9 mouse cellular contexts compared by ENCODE assay signal in the genomic region with DNA sequence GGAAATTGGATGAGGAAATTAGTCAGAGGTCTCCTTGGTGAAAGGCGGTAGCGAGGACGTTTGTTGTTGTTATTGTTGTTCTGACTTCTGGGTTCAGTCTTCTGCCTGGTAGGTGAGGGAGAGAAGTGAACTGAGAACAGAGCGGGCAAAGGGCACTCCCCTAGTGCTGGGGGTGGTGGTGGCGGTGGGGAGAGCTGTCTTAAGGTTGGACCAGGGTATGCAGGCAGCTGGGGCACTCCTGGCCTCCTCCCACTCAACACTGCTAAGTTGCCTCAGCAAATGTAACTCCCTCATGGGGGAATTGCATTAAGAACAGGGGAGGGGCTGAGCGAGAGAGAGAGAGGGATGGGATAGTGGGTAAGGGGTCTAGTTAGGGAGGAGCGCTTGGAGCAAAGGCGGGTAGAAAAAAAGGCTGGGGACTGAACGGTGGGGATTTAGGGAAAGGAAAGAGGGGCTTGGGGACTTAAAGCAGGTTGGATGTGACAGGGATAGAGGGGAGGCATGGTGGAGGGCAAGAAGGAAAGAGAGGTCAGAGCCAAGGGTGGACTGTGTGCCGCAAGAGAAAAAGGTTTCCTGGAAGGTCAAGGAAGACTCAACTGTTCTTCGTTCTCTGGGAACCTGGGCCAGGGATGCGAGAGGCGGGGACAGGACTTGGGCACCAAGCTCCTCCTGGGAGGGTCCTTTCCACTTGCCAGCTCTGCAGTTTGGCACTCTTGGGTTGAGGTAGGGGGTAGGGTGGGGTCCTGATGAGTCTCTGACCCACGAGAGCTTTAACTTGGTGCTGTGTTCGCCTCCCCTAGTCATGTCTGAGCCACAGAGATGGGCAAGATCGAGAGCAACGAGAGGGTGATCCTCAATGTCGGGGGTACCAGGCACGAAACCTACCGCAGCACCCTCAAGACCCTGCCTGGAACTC. TPM values are rescaled to one million over a fixed set of nuclear protein-coding genes. Genes with fewer than 3 reads are reported as not detected.
DNase-seq lines count a peak whose midpoint lies in the region; ATAC-seq and TF ChIP-seq lines count a peak whose summit lies in the region.
"Had no signal": no experiment of that assay in that cellular context is flagged by ENCODE, and none has a peak within 500 bp of the region (broad histone marks: within the 10 kb centered on the region; RNA-seq: fewer than 3 reads in every experiment).

A gene (plus strand): TSS at position 235 of the 916 bp plus-strand sequence.

- peak in 1 of 2 experiments; percentile 15 for DNase-seq in layer of hippocampus, adult 2 months (ENCODE audit: low spot score in 2 of 2)
- DNase-seq in layer of hippocampus, adult 11-12 months (ENCODE audit: low spot score): no peak
- DNase-seq in embryo, embryonic 11 days: peak; percentile 40
- peak in 1 of 2 experiments; percentile 13 for DNase-seq in left cerebral cortex, postnatal 36 days (ENCODE audit: low spot score in 2 of 2)
- no peak for DNase-seq in adrenal gland, postnatal 25 days
- no peak for DNase-seq in B cell, adult 2 months

- no peak for TF ChIP-seq CTCF in layer of hippocampus, adult 2 months (conservative IDR thresholded peaks at IDR 0.05)

- no peaks in the 10 kb centered on the region for H3K36me3 ChIP-seq in hindbrain, embryonic 15.5 days
- no peaks in the 10 kb centered on the region for H3K36me3 ChIP-seq in neural tube, embryonic 12.5 days

- peak within 1 kb of the TSS; percentile 72 for H3K4me3 ChIP-seq in layer of hippocampus, adult 2 months
- peak within 1 kb of the TSS; percentile 47 for H3K4me3 ChIP-seq in hindbrain, embryonic 15.5 days
- peak within 1 kb of the TSS; percentile 49 for H3K4me3 ChIP-seq in neural tube, embryonic 12.5 days

- H3K9ac ChIP-seq in hindbrain, embryonic 15.5 days: peak within 1 kb of the TSS; percentile 55
- H3K9ac ChIP-seq in neural tube, embryonic 12.5 days: peak within 1 kb of the TSS; percentile 55

- peak within 1 kb of the TSS; percentile 86 for H3K27ac ChIP-seq in layer of hippocampus, adult 2 months
- peak within 1 kb of the TSS; percentile 4 for H3K27ac ChIP-seq in hindbrain, embryonic 15.5 days (replicated peaks)
- H3K27ac ChIP-seq in neural tube, embryonic 12.5 days: no peak within 1 kb of the TSS
- H3K27ac ChIP-seq: macrophage had no signal

- H3K27me3 ChIP-seq in hindbrain, embryonic 15.5 days: peaks cover 9% of the 10 kb centered on the region
- H3K27me3 ChIP-seq in neural tube, embryonic 12.5 days (replicated peaks): peaks cover 36% of the 10 kb centered on the region

- intact Hi-C loops in left cerebral cortex, postnatal 36 days (cut with DNase I): no loop called here

- peak within 1 kb of the TSS; percentile 93 for H3K4me2 ChIP-seq in hindbrain, embryonic 15.5 days
- peak within 1 kb of the TSS; percentile 87 for H3K4me2 ChIP-seq in neural tube, embryonic 12.5 days (replicated peaks)

- 2% methylated on average over 20 of the region's 20 CpGs for WGBS in hindbrain, embryonic 15.5 days
- WGBS in neural tube, embryonic 12.5 days: 1% methylated on average over 20 of the region's 20 CpGs

- ATAC-seq in hindbrain, embryonic 15.5 days (ENCODE audit: low FRiP score, low read depth): peak; percentile 63
- peak; percentile 65 for ATAC-seq in neural tube, embryonic 12.5 days (ENCODE audit: low FRiP score, low read depth)

- no peaks in the 10 kb centered on the region for H3K9me3 ChIP-seq in hindbrain, embryonic 15.5 days
- H3K9me3 ChIP-seq in neural tube, embryonic 12.5 days: no peaks in the 10 kb centered on the region

- H3K4me1 ChIP-seq in hindbrain, embryonic 15.5 days (replicated peaks): peaks cover 17% of the 10 kb centered on the region; the same call in 1 of the 2 replicates
- peaks cover 18% of the 10 kb centered on the region for H3K4me1 ChIP-seq in neural tube, embryonic 12.5 days

RNA-seq across cellular contexts. Expression of the gene that starts here (rescaled TPM):
- total RNA-seq in layer of hippocampus, adult 2 months (2021): 10 to 100 TPM; 80.7 to 83.5 TPM
- 7.1 and 7.7 TPM in 2 replicates for polyA plus RNA-seq in hindbrain, embryonic 15.5 days (2015; fragmentation: Nextera tagmentation; extraction: Ambion mirVana)
- total RNA-seq in left cerebral cortex, postnatal 36 days (2021): 10 to 100 TPM; 82.0 to 92.6 TPM
- polyA plus RNA-seq in neural tube, embryonic 12.5 days (2016; fragmentation: Nextera tagmentation; extraction: Ambion mirVana): 1.9 and 2.2 TPM in 2 replicates
- 0.39 TPM in 1 of 2 replicates, not detected in the other for total RNA-seq in adrenal gland, postnatal 25 days (2021)
- polyA plus RNA-seq: macrophage had no signal

Comparison
In these comparisons a context has a peak if more than half of its experiments do, and no peak if none do; other contexts are left out.
1. RNA of the gene that starts here (total RNA-seq): 82.0 to 92.6 TPM in left cerebral cortex, postnatal 36 days and 80.7 to 83.5 TPM in layer of hippocampus, adult 2 months; 0.39 TPM in adrenal gland, postnatal 25 days; every median in the first group is over 10 times any median in the second.
2. Peak in every context shown above with its lines, with median percentiles within 50 percentile points of each other: H3K4me3 ChIP-seq.